Mouse (Mus musculus): Measurements from ENCODE around the gene Cs. TPM values are rescaled to one million over a fixed set of nuclear protein-coding genes. Genes with fewer than 3 reads are reported as not detected.

Cs gene
- polyA plus RNA-seq, 1 experiment from 2014 or later: 334 TPM

DNA sequence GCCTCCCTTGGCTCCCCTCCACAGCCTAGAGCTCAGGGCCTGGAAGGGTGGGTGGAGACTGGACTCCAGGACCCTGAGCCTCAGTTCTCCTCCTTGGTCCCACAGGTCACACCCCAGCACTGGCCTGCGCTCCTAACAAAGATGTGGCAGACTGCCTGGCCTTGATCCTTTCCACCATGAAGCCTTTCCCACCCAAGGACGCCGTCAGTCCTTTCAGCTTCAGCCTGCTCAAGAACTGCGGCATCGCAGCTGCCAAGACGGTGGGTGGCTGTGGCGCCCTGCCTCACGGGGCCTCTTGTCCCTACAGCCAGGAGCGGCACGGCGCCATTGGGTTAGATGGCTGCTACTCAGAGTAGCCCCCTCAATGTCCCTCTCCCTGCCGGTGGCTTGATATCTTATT lies 52.8 kb downstream of the Cs start:
- Histone ChIP-seq H3K4me3 (ENCODE audit: low read length) (no peak overlapping the region), H3K36me3 (ENCODE audit: control insufficient read depth, insufficient read depth, low read length) (peaks cover 43% of the 10 kb centered on the region), H3K9me3 (ENCODE audit: control insufficient read depth, low read length) (no peaks in the 10 kb centered on the region), H3K4me1 (ENCODE audit: control insufficient read depth, insufficient read depth, low read length) (no peaks in the 10 kb centered on the region), H3K27me3 (replicated peaks; ENCODE audit: control insufficient read depth, insufficient read depth, low read length) (no peaks in the 10 kb centered on the region), H3K27ac (ENCODE audit: low read length) (no peak overlapping the region), H3K9ac (ENCODE audit: low read depth, low read length) (no peak overlapping the region), H3K4me2 (ENCODE audit: low read depth, low read length) (no peak overlapping the region)
- ATAC-seq: no peak
- 90% methylated on average over 12 of the region's 12 CpGs for WGBS

GRCm38 (mm10) chr10:128391850-128392249 lies 54.3 kb downstream of the Cs start:
- 81% methylated on average over 6 of the region's 6 CpGs for WGBS

DNA sequence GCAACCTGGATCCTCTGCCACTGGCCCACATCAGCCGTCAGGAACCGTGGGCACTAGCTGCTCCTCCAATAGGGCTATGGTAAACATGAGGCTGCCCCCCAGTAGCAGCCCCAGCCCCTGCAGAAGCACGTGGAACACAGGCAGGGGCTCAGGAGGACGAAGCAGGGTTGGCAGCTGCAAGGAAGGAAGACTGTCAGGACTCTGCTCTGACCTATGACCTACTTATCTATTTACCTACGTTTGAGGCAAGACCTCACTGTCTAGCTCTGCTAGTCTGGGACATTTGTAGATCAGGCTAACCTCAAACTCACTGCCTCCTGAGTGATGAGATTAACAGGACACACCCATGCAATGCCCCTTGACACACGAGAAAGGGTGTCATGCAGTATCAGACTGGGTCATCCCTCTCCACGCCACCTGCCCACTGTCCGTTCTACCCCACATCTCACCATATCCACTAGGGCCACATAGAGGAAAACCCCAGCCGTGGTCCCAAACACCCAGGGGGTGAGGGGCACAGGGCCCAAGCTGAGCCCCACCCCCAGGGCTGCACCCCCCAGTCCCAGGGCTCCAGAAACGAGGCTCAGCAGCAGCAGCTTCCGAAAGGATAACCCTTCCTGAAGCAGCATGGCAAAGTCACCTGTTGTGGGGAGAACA lies 58.6 kb downstream of the Cs start:
- peaks cover 6% of the 10 kb centered on the region for H3K36me3 ChIP-seq (ENCODE audit: control insufficient read depth, insufficient read depth, low read length)

More at GRCm38 (mm10) chr10:128391850-128392249, 54.3 kb downstream of the Cs start:
- no peaks in the 10 kb centered on the region for H3K27me3 ChIP-seq (replicated peaks; ENCODE audit: control insufficient read depth, insufficient read depth, low read length)
- no peak for ATAC-seq
- H3K4me3 ChIP-seq (ENCODE audit: low read length): no peak overlapping the region
- no peaks in the 10 kb centered on the region for H3K9me3 ChIP-seq (ENCODE audit: control insufficient read depth, low read length)
- no peak overlapping the region for H3K27ac ChIP-seq (ENCODE audit: low read length)
- no peak overlapping the region for H3K4me2 ChIP-seq (ENCODE audit: low read depth, low read length)
- H3K36me3 ChIP-seq (ENCODE audit: control insufficient read depth, insufficient read depth, low read length): peaks cover 34% of the 10 kb centered on the region
- H3K4me1 ChIP-seq (ENCODE audit: control insufficient read depth, insufficient read depth, low read length): peaks cover 9% of the 10 kb centered on the region; the same call in 1 of the 2 replicates
- H3K9ac ChIP-seq (ENCODE audit: low read depth, low read length): no peak overlapping the region

GRCm38 (mm10) chr10:128396716-128397264 lies 59.3 kb downstream of the Cs start:
- no peaks in the 10 kb centered on the region for H3K9me3 ChIP-seq (ENCODE audit: control insufficient read depth, low read length)
- ATAC-seq: no peak
- 66% methylated on average over 10 of the region's 10 CpGs for WGBS
- H3K36me3 ChIP-seq (ENCODE audit: control insufficient read depth, insufficient read depth, low read length): peaks cover 3% of the 10 kb centered on the region; the same call in 1 of the 2 replicates
- peak overlapping the region; percentile 62 for H3K27ac ChIP-seq (ENCODE audit: low read length)
- H3K27me3 ChIP-seq (replicated peaks; ENCODE audit: control insufficient read depth, insufficient read depth, low read length): no peaks in the 10 kb centered on the region
- 0 out of 2 replicates have a peak overlapping the region, but pooled peaks have one; percentile 31 for H3K9ac ChIP-seq (ENCODE audit: low read depth, low read length)
- H3K4me2 ChIP-seq (ENCODE audit: low read depth, low read length): no peak overlapping the region
- no peak overlapping the region for H3K4me3 ChIP-seq (ENCODE audit: low read length)
- H3K4me1 ChIP-seq (ENCODE audit: control insufficient read depth, insufficient read depth, low read length): peaks cover 34% of the 10 kb centered on the region

More for the DNA sequence above, 58.6 kb downstream of the Cs start:
- Histone ChIP-seq H3K4me2 (ENCODE audit: low read depth, low read length) (no peak overlapping the region), H3K4me3 (ENCODE audit: low read length) (no peak overlapping the region), H3K9ac (ENCODE audit: low read depth, low read length) (0 out of 2 replicates have a peak overlapping the region, but pooled peaks have one; percentile 31), H3K9me3 (ENCODE audit: control insufficient read depth, low read length) (no peaks in the 10 kb centered on the region), H3K27ac (ENCODE audit: low read length) (no peak overlapping the region), H3K4me1 (ENCODE audit: control insufficient read depth, insufficient read depth, low read length) (peaks cover 30% of the 10 kb centered on the region), H3K27me3 (replicated peaks; ENCODE audit: control insufficient read depth, insufficient read depth, low read length) (no peaks in the 10 kb centered on the region)
- WGBS: 57% methylated on average over 11 of the region's 11 CpGs
- no peak for ATAC-seq

- WGBS: 60% methylated on average over 7 of the region's 7 CpGs
- Histone ChIP-seq H3K4me2 (ENCODE audit: low read depth, low read length) (no peak overlapping the region), H3K36me3 (ENCODE audit: control insufficient read depth, insufficient read depth, low read length) (no peaks in the 10 kb centered on the region; the same call in 1 of the 2 replicates), H3K9me3 (ENCODE audit: control insufficient read depth, low read length) (no peaks in the 10 kb centered on the region), H3K4me3 (ENCODE audit: low read length) (no peak overlapping the region), H3K27ac (ENCODE audit: low read length) (peak overlapping the region; percentile 33), H3K9ac (ENCODE audit: low read depth, low read length) (no peak overlapping the region), H3K4me1 (ENCODE audit: control insufficient read depth, insufficient read depth, low read length) (peaks cover 34% of the 10 kb centered on the region), H3K27me3 (replicated peaks; ENCODE audit: control insufficient read depth, insufficient read depth, low read length) (no peaks in the 10 kb centered on the region)
- 0 out of 2 replicates have a peak, but pooled peaks have one; percentile 4 for ATAC-seq
Observed at GRCm38 (mm10) chr10:128397466-128397865, 59.9 kb downstream of the Cs start.

DNA sequence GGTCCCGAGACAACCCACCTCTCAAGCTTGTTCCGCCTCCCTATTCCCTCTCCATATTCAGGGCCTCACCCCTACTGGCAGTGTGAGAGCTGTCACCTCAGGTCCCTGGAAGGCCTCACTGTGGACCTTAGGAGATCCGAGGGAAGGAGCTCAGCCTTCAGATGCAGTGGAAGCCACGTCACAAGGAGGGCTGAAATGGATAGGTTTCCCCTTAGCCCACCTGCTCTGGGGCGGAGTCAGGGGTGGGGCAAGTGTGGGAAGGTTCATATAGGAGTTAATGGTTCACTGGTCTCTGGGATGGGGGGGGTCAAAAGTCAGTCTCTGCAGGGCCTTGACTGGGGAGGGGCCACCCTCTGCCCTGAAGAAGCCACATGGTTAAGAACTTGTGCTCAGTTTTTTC lies 62.8 kb downstream of the Cs start:
- H3K36me3 ChIP-seq (ENCODE audit: control insufficient read depth, insufficient read depth, low read length): no peaks in the 10 kb centered on the region; the same call in 1 of the 2 replicates
- WGBS: 18% methylated on average over 5 of the region's 5 CpGs
- peak; percentile 89 for ATAC-seq
- H3K4me3 ChIP-seq (ENCODE audit: low read length): peak overlapping the region; percentile 52
- H3K9me3 ChIP-seq (ENCODE audit: control insufficient read depth, low read length): no peaks in the 10 kb centered on the region
- peaks cover 34% of the 10 kb centered on the region for H3K4me1 ChIP-seq (ENCODE audit: control insufficient read depth, insufficient read depth, low read length)
- no peaks in the 10 kb centered on the region for H3K27me3 ChIP-seq (replicated peaks; ENCODE audit: control insufficient read depth, insufficient read depth, low read length)
- peak overlapping the region; percentile 53 for H3K4me2 ChIP-seq (ENCODE audit: low read depth, low read length)
- H3K9ac ChIP-seq (ENCODE audit: low read depth, low read length): peak overlapping the region; percentile 63
- peak overlapping the region; percentile 85 for H3K27ac ChIP-seq (ENCODE audit: low read length)

GRCm38 (mm10) chr10:128401056-128401455 lies 63.5 kb downstream of the Cs start, which contains the start of gene Slc39a5:
TSS of gene Slc39a5 (minus strand) at chr10:128401229.
- Histone ChIP-seq H3K27me3 (replicated peaks; ENCODE audit: control insufficient read depth, insufficient read depth, low read length) (no peaks in the 10 kb centered on the region), H3K27ac (ENCODE audit: low read length) (peak within 1 kb of the TSS; percentile 85), H3K36me3 (ENCODE audit: control insufficient read depth, insufficient read depth, low read length) (no peaks in the 10 kb centered on the region; the same call in 1 of the 2 replicates), H3K4me3 (ENCODE audit: low read length) (peak within 1 kb of the TSS; percentile 52), H3K9me3 (ENCODE audit: control insufficient read depth, low read length) (no peaks in the 10 kb centered on the region), H3K4me1 (ENCODE audit: control insufficient read depth, insufficient read depth, low read length) (peaks cover 31% of the 10 kb centered on the region), H3K4me2 (ENCODE audit: low read depth, low read length) (peak within 1 kb of the TSS; percentile 53), H3K9ac (ENCODE audit: low read depth, low read length) (peak within 1 kb of the TSS; percentile 63)
- 13% methylated on average over 2 of the region's 2 CpGs for WGBS
- peak; percentile 60 for ATAC-seq

DNA sequence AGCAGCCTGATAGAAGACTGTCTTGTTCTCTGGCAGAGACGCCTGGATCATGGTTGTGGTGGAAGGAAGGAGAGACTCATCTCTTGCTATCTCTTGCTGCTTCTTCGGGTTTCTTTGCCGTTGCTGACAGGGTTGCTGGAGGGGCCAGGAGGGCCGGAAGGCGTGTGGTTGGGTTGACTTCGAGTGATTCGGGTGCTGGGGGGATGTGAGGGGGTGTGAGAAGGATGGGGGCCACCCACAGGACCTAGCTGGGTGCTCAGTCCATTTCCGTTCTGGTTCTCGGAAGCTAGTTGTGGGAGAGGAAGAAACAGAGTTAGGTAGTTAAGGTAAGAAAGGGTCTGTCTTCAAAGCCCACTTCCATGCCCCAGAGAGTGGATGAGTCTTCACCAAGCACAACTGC lies 64.1 kb downstream of the Cs start:
- Histone ChIP-seq H3K4me2 (ENCODE audit: low read depth, low read length) (no peak overlapping the region), H3K27ac (ENCODE audit: low read length) (no peak overlapping the region)

DNA sequence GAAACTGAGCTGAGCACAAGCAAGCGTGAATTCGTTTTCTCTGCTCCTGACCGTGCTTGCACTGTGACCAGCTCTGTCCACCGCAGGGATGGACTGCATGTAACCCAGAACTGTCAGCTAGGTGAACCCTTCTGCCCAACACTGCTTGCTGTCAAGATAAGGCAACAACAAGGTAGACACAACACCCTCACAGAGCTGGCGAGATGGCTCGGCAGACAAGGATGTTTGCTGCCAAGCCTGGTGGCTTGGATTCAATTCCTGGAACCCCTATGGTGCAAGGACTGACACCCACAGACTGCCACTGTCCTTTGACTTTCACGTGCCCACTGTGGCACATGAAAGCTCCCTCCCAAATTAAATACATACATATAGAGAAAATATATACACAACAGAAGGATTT lies 66.4 kb downstream of the Cs start:
- ATAC-seq: no peak

More for the DNA sequence above, 64.1 kb downstream of the Cs start:
- no peaks in the 10 kb centered on the region; the same call in 1 of the 2 replicates for H3K36me3 ChIP-seq (ENCODE audit: control insufficient read depth, insufficient read depth, low read length)
- WGBS: 71% methylated on average over 9 of the region's 9 CpGs
- no peaks in the 10 kb centered on the region for H3K9me3 ChIP-seq (ENCODE audit: control insufficient read depth, low read length)
- no peaks in the 10 kb centered on the region for H3K27me3 ChIP-seq (replicated peaks; ENCODE audit: control insufficient read depth, insufficient read depth, low read length)
- H3K9ac ChIP-seq (ENCODE audit: low read depth, low read length): no peak overlapping the region
- no peak overlapping the region; the same call in 1 of the 2 replicates for H3K4me3 ChIP-seq (ENCODE audit: low read length)
- H3K4me1 ChIP-seq (ENCODE audit: control insufficient read depth, insufficient read depth, low read length): peaks cover 27% of the 10 kb centered on the region
- ATAC-seq: no peak

More for the DNA sequence above, 66.4 kb downstream of the Cs start:
- no peaks in the 10 kb centered on the region for H3K9me3 ChIP-seq (ENCODE audit: control insufficient read depth, low read length)
- no peak overlapping the region for H3K4me2 ChIP-seq (ENCODE audit: low read depth, low read length)
- no peak overlapping the region for H3K9ac ChIP-seq (ENCODE audit: low read depth, low read length)
- no peak overlapping the region for H3K4me3 ChIP-seq (ENCODE audit: low read length)
- WGBS: 88% methylated on average over 7 of the region's 7 CpGs
- peaks cover 20% of the 10 kb centered on the region for H3K4me1 ChIP-seq (ENCODE audit: control insufficient read depth, insufficient read depth, low read length)
- no peaks in the 10 kb centered on the region for H3K27me3 ChIP-seq (replicated peaks; ENCODE audit: control insufficient read depth, insufficient read depth, low read length)
- no peaks in the 10 kb centered on the region; the same call in 1 of the 2 replicates for H3K36me3 ChIP-seq (ENCODE audit: control insufficient read depth, insufficient read depth, low read length)
- no peak overlapping the region for H3K27ac ChIP-seq (ENCODE audit: low read length)
